Mouse (Mus musculus): ENCODE measurements around the gene Nfya.

The Nfya gene

GRCm38 (mm10) chr17:48409380-48410298, at the start of gene Nfya, which contains the start of gene Oard1:
Nfya (minus strand) TSS chr17:48409906.
Oard1 (plus strand) TSS chr17:48410014.
- peak; percentile 99 for DNase-seq (ENCODE audit: low read depth, low spot score)

GRCm38 (mm10) chr17:48457971-48458653, 48.4 kb upstream of the Nfya start:
- no peak for DNase-seq (ENCODE audit: low read depth, low spot score)

DNA sequence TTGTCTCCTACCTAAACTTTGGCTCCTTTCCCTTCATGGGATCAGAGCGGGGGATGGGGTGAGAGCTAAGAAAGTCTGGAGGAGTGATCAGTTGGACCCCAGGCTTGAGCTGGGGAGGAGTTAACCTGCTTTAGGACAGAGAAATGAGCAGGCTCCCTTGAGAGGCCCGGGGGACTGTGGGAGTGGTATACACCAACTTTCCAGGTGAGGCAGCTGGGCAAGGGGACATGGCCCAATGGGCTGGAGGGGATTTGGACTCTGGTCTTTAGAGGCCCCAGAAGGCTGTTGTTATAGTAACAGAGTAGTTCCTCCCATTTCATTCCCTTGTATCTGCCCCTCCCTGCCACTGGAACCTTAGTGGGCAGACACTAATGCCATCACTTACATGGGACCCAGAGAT, 46.2 kb upstream of the Nfya start:
- no peak for DNase-seq (ENCODE audit: low read depth, low spot score)

GRCm38 (mm10) chr17:48454688-48455087, 45.0 kb upstream of the Nfya start, which contains the start of gene Unc5cl:
Unc5cl (plus strand) TSS chr17:48454901.
- DNase-seq (ENCODE audit: low read depth, low spot score) = no peak

DNA sequence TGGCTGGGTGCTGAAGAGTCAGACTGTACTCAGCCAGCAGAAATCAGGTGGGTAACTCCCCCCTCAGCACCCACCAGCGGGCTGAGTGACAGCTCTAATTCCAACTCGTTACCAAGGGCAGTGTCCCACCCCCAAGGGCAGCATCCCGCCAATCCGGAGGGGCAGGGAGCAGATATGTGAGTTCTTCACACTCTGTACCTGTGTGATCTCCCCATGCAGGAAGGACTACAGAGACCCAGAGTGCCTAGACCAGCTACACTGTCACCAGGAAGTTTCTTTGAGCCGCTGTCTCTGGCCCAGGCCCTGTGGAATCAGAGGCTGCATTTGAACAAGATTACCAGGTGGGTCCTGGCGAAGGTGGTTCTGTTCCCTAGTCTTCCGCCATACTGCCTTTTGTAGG, 44.5 kb upstream of the Nfya start:
- no peak for DNase-seq (ENCODE audit: low read depth, low spot score)

DNA sequence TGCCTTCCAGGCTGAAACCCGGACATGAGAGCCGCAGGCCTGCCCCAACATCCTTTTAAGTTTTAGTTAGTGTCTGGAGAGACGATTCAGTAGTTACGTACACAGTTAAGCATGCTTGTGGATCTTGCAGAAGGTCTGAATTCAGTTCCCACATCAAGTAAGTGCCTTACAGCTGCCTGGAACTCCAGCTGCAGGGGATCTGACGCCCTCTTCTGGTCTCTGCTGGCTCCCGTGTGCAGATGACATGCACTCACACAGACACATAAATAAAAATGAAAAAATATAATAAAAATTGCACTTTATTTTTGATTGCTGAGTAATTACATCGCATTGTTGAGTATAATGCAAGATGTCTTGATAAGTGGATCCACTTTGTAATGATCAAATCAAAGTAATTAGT, 43.8 kb upstream of the Nfya start:
- DNase-seq (ENCODE audit: low read depth, low spot score) = no peak

DNA sequence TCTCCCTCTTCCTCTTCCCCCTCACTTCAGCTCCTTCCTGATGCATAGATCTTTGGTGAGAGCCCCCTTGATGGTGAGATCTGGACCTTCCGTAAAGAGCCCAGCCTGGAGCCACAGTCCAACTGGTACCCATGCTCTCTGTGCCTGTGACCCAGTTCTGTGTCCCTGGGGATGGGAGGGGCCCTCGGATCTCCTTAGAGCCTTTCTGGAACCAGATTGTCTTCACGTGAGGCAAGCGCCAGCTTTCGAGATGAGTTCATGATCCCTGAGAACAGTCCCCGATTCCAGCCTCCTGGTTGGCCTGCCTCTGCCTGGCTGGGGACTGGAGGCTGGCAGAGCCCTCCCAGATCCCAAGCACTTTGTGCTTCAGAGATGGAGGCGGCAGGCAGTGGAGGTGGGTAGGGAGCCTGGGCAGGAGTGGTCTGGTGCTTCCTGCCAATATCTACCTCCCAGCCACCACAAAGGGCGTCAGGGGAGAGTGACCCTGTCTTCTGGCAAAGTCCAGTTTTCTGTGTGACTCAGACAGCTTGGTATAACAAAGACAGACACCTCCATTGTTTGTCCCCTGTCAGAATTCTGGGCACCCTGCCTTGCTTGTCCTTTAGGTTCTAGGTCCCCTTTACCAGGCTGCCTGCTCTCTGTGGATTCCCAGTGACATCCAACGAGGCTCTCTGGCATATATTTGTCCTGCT, 42.2 kb upstream of the Nfya start:
- no peak for DNase-seq (ENCODE audit: low read depth, low spot score)

DNA sequence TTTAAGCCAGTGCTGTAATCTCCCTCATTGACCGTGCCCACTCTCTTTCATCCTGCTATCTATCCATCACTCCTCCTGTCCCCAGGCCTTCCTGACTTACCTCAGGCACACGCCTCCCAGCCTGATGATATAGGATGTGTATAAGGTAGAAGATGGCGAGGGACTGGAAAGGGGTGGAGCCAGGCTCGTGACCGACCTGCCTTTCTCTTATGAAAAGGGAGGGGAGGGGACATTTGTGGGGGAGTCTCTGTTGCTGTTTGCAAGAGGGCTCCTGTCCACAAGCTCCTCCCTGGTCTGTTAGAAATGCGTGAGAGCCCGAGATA, 41.6 kb upstream of the Nfya start, which contains the start of gene Tspo2:
Gene Tspo2, minus strand, starts transcription at position 170 of the 323 bp plus-strand sequence.
- no peak for DNase-seq (ENCODE audit: low read depth, low spot score)

- no peak for DNase-seq (ENCODE audit: low read depth, low spot score)
These were observed 41.1 kb upstream of the Nfya start for GRCm38 (mm10) chr17:48450666-48451352.

DNA sequence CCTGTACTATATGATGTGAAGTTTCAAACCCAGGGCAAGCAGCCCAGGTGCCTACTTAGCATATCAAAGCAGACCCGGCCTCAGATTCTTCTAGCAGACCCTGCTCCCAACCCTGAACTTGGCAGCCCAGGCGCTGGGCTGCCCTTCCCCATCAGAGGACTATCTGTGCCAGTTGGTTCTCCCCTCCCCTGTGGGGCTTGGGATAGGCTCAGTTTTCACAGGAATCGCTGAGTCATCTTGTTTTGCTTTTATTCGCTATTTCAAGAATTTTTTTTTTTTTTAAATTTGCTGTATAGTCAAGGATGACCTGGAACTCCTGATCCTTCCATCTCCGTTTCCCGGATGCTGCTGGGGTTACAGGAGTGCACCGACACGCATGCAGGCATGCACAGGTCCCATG, 38.0 kb upstream of the Nfya start:
- DNase-seq (ENCODE audit: low read depth, low spot score) = no peak

DNA sequence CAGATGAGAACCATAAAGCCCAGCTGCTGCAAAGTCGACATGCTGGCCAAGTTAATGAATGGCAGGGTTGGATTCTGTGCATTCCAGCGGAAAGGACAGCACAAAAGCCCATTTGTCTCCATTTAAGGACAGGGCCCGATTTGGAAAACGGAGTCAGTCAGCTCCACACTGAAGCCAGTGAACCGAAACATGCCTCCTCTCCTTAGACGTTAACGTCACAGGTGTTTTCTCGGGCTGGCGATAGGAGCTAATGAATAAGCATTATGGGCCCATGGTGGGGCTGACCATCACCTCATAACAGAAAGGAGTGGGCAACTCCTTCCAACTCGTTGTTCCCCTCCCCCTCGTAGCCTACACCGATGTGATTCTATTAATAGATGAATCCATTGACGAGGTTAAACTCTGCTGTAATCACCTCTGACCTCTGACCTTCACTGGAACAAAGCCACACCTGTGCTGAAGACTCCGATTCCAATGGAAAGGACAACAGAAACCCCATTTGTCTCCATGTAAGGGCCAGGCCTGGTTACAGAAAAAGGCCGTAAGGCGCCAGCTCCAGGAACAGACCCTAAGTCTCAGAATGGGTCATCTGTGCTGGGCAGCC, 33.9 kb upstream of the Nfya start:
- DNase-seq (ENCODE audit: low read depth, low spot score) = no peak

DNA sequence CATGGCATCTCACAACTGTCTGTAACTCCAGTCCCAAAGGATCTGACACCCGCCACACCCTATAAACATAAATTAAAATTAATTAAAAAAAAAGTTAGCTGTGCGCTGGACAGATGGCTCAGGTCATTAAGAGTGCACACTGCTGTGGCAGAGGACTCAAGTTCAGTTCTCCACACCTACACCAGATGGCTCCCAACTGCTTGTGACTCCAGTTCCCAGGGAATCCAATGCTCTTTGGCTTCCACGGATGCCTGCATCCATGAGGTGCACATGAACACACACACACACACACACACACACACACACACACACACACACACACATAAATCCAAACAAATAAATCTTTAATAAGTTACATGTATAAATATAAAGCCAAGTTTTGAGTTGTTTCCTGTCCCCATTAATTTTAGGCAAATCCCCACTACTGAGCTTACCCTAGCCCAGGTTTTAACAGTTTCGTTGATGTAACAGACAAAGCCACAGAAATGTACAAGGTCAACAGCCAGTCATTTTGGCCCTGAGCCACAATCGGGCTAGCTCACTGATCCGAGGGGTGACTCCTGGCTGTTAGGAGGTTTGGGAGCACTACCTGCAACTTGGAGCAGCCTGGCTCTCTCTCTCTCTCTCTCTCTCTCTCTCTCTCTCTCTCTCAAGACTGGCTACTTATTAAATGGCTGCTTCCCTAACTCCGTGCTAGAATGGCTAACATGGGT, 33.2 kb upstream of the Nfya start:
- DNase-seq (ENCODE audit: low read depth, low spot score) = no peak

DNA sequence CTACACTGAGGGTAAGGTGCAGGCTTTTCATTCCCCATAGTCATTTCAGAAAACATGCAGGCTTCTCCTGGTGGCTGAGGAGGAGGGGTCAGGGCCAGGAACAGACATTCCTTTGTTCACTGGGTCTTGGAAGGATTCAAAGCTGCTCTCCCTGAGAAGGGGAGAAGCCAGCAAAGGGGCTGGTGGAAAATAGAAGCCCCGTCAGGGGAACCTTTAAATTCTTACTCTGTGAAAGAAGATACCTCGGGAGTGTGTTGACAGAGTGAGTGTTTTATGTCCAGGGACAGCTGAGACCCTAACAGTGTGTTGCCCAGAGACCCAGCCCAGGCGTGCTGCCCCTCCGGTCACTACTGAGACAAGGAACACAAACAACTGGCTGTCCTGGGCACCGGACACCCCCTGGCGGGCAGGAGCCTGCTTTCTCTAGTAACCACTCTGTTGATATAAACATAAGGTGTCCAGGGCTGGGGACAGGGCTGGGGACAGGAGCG, 27.8 kb upstream of the Nfya start:
- DNase-seq (ENCODE audit: low read depth, low spot score) = peak; percentile 56

- no peak for DNase-seq (ENCODE audit: low read depth, low spot score)
These were observed 26.8 kb upstream of the Nfya start for GRCm38 (mm10) chr17:48436487-48436886.

DNA sequence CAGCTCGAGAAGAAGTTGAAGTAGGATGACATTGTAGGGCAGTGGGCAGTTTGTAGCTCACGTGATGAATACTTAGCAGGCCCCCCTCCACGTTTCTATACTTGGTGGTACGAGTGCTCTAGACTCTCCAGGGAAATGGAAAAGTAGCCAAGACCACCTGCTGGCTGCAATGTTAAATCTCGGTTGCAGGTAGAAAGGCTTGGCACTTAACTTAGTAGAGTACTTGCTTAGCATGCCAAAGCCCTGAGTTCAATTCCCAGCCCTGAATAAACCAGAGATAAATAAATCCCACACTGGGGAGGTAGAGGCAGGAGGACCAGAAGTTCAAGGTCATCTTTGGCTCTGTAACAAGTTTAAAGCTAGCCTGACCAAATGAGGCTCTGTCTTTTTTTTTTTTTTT, 24.8 kb upstream of the Nfya start:
- no peak for DNase-seq (ENCODE audit: low read depth, low spot score)

GRCm38 (mm10) chr17:48433689-48434330, 24.1 kb upstream of the Nfya start:
- no peak for DNase-seq (ENCODE audit: low read depth, low spot score)

DNA sequence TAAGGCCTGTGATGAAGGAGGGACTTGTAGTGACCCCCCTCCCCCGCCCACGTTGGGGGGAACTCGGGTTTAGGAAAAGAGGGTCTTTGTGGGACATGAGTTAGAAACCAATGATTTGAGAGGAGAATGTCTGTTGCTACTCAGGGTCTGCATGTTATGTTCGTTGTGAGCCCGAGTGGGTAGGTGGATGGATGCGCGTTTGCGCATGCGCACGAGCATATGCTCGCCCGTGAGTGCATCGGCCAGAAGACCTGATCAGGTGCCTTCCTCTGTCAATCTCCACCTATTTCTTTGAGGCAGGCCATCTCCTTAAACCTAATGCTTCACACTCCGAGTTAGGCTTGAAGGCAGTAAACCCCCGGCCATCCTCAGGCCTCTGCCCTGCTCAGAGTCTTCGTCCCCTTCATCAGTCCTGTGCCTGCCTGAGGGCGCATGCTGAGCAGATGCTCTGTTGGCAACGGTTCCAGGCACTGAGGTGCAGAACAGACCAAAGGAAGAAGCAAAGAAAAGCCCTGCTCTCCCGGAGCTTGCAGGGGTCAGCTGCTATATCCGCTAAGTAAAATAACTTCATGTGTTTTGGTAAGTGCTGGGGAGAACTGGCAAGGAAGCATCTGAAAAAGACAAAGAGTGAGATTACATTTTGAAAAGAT, 23.4 kb upstream of the Nfya start:
- no peak for DNase-seq (ENCODE audit: low read depth, low spot score)

DNA sequence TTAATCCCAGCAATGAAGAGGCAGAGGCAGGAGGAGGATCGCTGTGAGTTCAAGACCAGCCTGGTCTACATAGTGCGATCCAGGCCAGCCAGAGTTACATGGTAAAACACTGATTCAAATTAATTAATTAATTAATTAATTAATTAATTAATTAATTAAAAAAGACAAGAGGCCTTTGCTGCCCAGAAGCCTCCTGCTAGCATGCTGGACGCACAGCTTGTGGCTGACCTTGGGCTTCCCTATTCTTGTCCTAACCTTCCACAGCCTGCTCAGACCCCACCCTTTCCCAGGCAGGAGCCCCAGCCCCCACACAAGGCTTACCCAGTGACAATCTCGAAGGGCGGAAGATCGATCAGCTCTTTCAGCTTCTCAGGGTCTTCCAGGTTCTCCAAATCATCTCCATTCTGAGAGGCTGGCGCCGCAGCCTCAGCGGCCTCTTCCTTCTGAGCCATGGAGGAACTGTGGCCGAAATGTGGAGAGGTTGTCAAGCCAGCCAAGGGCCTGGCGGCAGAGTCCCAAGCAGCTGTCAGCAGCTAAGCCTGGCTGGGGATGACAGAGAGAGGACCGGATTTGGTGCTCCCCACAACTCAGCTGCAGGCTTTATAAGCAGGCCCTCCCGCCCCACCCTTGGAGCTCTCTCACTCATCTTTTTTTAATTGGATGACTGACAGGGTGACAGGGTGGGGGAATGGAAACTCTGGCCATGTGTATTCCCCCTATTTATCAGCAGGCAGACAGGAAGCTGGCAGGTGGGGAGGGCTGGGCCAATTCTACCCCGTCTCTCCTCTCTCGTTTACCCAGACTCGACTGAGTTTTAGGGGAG, 22.7 kb upstream of the Nfya start, which contains the start of gene Apobec2:
Gene Apobec2, minus strand, starts transcription at position 773 of the 823 bp plus-strand sequence.
- no peak for DNase-seq (ENCODE audit: low read depth, low spot score)
